Mouse (Mus musculus) layer of hippocampus, postnatal 14 days (tissue): ENCODE data around the gene Atcay. TPM values are rescaled to one million over a fixed set of nuclear protein-coding genes. Genes with fewer than 3 reads are reported as not detected.

Experiments used
- DNase-seq, 2 experiments: peaks; one replicate each; pipeline ENCODE4 v3.0.0; 2021 to 2022; ENCODE audit warnings: low spot score in 2 of 2, mixed read lengths in 1 of 2
- total RNA-seq, 2 experiments: library from RNA; stranded (reverse); gene quantifications; 2 replicates each; pipeline ENCODE4 v1.2.3; 2021

Gene Atcay
- total RNA-seq, 2 experiments from 2014 or later = 149 to 157 TPM

DNA sequence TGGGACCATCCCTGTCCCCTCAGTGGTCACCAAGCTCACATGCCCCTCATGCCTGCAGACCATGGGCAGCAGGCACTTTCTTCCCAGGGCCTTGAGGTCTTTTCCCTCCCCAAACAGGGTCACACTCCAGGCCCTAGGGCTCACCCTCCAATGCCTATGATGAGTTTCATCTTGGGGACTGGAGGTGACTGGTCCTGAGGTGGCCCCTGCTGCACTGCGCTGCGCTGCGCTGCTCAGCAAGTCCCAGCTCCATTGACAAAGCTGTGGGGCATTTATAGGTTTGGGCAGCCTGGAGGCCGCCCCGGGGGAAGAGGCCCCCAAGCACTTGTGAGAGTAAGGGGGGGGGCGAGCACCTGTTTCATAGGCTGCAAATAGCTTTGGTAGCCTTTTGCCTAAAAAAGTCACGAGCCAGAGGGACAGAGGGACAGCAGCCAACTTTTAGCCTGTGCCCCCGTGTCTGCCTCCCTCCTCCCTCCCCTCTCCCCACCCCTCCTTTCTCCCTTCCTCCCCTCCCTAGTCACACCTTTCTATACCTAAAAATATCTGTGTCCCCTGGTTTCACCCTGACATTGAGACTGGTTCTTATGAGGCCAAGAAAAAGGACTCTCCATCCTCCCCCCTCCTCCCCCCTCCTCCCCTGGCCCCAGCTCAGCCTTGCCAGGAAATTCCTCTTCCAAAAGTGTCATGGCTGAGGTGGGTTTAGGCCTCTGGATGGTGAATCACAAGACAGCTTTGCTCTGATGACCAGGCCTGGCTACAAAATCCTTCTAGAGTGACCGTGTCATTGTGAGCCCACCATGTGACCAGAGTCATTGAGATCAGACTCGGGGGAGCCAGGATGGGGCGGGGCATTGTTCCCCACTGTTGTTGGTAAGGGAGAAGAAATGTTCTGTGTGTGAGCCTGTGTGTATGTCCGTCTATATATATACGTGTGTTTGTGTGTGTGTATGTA lies 28.6 kb downstream of the Atcay start, which contains the start of gene Nmrk2:
Nmrk2 (minus strand) TSS at position 245 of the 952 bp plus-strand sequence.
- no peak for DNase-seq

DNA sequence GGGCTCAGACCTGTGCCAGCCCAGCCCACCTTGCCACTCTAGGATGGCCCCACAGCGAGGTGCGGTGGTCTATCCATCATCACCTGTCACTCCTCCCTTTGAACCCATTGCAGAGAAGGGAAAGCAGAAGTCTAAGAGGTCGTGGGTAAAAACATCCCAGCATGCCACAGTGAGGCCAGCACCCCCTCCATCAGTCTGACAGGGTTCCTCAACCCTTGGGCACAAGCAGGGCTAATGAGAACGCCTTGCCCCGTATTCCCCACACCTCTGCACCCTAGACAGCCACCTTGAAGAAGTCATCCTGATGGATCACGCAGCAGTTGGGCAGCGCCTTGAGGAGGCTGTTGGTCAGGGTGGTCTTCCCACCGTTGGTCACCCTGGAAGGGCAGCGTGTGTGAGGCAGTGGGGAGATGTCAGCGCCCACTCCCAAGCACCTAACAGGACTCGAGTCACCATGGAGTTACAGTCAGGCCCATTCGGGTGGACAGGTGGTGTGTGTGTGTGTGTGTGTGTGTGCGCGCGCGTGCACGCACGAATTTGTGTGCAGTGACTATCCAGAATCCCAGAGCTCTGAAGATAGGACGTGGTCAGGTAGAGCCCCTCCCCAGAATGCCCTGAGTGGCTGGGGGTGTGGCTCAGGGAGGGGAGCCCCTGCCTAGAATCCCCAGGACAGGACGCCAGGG lies 29.9 kb downstream of the Atcay start:
- DNase-seq = no peak

DNA sequence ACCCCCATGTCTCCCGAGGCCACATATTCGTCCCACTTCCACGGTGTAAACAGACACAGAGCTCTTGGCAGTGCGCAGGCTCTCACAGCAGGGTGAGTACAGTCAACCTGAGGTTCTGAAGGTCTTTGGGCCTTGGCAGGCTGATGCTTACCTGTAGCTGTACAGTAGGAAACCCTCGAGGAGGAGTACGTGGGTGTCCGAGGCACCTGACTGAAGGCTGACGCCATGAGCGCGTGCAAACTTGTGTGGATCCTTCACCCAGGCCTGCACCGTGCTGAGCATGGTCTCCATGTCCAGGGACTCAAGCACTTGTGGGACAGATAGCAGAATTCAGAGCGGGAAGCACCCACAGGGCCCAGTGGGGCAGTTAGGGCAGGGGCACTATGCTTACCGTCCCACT lies 30.5 kb downstream of the Atcay start:
- no peak for DNase-seq

DNA sequence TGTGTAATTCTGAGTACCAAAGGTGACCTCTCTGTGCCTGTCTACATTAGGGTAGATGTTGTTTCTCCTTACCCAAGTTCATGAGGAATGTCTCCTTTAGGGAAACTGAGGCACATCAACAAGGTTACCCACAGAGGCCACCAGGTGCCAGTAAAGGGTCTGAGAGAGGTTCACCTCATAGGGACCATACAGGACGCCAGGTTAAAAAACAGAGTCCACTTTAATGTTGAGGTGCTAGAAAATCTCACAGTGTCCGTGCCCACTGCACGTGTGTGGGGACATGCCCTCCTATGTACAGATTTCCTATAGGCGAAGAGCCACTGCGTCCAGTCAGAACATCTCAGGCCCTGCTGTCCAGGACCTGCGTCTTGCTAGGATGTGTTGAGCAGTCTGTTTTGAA lies 31.6 kb downstream of the Atcay start:
- no peak for DNase-seq

DNA sequence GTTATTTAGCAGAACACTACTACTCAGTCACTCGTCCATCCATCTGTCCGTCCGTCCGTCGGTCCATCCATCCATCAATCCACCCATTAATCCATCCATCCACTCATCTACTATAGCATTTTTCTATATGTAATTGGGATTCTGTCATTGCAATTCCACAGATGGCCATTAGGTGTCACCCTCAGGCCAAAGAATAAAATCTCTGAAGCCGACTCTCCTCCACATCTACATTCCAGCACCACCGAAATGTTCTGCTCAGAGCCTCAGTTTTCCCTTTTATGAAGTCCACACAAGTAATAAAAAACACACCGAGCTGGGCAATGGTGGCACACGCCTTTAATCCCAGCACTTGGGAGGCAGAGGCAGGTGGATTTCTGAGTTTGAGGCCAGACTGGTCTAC lies 32.4 kb downstream of the Atcay start:
- peak in 1 of 2 experiments; percentile 74 for DNase-seq

DNA sequence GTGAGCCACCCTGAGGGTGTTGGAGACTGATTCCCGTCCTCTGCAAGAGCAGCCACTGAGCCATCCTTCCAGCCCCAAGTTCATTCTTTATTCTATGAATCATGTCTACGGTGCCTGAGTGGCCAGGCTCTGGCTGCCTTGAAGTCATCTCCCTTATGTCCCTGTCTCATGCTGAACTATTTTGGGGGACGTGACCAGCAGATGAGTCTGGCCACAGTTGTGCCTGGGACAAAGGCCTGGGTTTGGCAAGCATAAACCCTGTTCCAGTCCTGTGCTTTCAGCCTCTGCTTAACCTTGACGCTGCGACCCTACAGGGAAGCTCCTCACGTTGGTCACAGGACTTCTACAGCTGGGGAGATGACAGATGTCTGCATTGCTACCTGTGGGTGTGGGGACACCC lies 33.3 kb downstream of the Atcay start:
- no peak for DNase-seq

DNA sequence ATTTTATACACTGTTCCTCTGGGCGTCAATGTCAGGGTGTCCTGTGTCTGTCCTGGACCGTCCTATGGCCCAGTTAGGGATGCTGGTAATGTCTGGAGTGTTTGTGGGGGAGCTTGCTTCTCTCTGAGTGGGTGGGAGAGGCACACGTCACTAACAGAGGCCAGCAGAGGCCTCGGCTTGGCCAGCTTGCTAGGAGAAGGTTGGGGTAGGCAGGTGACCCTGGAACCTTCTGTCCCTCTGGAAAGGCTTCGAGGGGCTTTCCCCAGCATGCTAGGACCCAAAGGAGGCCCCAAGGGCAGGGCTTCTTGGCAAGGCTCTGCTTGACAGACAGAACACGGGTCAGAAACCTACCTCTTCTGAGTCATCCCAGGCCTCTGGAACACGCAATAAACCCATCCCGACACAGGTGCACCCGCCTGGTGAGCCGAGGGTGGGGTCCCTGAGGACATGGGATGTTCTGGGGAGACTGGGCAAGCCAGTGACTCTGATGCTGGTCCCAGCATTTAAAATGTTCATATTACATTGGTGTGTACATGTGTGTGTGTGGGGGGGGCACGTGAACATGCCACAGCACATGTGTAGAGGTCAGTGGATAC lies 34.1 kb downstream of the Atcay start:
- no peak for DNase-seq

DNA sequence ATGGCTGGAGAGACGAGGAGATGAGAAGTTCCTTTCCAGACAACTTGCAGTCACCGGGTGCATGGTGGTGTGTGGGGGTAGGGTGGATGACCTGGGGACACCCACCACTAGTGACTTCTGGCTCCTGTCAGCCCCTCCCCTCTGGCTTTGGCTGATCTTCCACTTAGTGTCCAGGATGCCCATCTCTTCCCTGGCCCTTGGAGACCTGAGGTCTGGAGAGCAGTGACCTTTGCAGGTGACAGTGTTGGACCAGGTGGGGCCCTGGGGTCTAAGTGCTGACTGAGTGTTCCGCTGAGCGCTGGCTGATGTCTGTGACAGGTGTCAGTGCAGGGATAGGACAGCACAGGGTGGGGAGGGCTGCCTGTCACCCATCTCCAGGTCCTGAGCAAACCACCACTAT lies 35.3 kb downstream of the Atcay start:
- DNase-seq = no peak

DNA sequence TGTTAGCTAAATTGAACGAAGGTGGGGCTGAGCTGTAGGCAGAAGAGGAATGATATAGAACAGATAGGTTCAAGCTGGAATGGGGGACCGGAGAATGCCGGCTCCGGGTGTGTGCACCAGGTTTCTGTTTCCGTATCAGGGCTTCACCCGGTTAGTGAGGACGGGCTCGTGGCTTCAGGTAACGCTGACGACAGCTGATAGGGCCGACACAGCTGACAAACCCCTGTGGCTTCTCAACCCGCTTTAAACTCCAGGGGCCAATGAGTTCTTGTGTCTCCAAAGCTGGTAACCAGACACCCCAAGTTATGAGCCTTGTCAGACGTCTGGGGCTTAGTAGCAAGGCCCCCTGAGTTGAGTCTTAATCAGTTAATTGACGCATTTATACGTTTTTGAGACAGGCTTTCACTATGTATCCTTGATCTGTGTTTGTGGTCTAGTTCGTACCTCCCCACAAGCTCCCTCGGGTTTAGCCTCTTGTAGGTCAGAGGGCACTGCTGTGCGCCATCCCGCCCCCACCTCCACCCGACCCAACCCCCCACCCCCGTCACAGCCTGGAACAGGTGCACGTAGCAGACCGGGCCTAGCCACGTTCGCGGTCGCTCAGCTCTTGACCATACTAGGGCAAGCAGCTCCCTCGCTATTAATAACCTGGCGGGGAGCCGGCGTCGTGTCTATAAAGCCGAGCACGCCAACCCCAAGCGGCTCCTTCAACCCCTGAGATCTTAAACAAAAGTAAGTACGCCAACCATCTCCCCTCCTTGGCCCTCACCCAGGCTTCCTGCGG lies 36.5 kb downstream of the Atcay start:
- no peak for DNase-seq

DNA sequence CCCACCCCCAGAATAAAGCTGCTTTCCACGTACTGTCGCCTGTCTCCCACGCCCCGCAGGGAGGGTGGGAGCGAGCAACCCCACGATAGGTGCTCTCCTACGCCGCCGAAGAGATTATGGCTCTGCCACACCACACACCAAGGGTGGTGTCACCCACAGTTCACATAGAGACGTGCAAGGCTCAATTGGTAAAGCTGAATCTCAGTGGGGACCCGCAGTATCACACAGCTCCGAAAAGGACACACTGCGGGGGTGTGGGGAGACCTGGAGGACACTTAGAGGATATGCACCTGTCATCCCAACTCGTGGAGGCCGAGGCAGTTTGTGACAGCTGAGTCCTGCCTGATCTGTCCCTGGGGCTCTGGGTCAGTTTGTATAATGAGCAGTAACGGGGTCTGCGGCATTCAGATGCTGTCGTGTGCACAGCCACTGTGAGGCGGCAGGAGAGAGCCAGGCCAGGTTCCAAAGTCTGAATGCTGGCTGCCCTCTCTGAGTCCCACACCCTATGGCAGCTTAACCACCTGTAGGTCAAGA lies 37.6 kb downstream of the Atcay start:
- DNase-seq = no peak

DNA sequence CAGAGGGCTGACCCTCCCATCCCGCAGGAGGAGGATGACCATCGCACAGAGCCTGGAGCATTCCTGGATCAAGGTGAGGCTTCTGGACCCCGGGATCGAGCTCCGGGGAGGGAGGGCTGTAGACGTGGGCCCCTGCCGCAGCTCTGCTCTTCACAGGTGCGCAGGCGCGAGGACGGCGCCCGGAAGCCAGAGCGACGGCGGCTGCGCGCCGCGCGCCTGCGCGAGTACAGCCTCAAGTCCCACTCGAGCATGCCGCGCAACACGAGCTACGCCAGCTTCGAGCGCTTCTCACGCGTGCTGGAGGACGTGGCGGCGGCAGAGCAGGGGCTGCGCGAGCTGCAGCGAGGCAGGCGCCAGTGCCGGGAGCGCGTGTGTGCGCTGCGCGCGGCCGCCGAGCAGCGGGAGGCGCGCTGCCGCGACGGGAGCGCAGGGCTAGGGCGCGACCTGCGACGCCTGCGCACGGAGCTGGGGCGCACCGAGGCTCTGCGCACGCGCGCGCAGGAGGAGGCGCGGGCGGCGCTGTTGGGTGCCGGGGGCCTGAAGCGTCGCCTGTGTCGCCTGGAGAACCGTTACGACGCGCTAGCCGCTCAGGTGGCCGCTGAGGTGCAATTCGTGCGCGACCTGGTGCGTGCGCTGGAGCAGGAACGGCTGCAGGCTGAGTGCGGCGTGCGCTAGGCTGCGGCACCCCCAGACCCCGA lies 38.2 kb downstream of the Atcay start:
- peak; percentile 88 to 89 for DNase-seq

DNA sequence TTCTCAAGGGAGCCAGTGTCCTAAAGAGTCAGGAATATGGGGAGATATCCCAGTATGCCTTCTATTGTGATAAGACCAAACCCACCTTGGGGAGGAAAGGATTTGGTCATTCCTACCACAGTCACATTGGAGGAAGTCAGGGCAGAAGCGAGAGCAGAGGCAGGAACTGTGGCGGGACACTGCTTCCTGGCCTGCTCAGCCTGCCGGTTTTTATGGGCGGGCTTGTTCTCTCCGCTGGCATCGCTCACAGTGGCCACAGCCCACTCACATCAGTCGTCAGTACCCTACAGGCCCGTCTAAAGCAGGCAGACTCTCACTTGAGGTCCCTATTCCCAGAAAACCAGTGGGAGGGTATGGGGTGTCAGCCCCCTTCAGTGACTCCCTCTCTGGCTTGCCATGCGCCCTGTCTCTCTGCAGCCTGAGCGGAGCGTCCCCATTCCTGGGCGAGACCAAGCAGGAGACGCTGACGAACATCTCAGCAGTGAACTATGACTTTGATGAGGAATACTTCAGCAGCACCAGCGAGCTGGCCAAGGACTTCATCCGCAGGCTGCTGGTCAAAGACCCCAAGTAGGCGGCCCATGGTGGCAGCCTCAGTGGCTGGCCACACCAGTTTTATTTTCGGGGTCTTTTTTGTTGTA lies 39.2 kb downstream of the Atcay start:
- DNase-seq = peak in 1 of 2 experiments; percentile 10

DNA sequence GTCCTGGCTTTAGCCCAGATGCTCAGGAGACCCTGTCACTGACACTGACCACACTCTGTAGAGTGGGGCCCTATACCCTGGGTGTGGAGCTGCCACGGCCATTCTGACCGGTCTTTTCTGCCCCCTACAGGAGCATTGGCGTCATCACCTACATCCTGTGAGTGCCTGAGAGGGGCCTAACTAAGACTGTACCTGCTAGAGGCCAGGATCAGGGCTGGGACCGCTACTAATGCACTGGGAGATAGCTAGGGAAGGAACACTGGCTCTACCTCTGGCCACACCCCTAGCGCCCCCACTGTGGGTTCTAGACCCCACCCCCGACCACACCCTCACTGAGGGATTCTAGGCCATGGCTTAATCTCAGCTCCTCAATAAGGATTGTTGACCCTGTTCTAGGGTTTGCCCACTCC lies 39.7 kb downstream of the Atcay start:
- no peak for DNase-seq

DNA sequence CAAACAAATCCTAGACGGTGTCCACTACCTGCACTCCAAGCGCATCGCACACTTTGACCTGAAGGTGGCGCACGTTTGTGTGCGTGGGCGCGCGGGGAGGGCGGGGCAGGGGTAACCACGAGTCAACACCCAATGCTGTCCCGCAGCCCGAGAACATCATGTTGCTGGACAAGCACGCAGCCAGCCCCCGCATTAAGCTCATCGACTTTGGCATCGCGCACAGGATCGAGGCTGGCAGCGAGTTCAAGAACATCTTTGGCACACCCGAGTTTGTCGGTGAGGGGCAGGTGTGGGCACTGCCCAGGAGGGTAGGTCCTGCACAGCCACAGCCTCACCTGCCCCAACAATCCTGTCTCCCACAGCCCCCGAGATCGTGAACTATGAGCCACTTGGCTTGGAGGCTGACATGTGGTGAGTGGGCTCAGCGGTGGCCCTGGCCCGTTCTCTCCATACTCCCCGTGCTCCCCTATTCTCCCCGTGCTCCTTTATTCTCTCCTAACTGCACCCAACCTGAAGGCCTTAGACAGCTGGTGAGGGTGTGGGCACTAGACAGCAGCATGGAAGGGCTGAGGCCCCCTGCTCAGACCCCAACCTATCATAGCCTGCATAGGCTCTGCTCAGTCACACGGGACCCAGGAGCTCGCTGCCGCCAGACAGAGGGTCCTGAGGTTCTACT lies 40.3 kb downstream of the Atcay start:
- DNase-seq = no peak

DNA sequence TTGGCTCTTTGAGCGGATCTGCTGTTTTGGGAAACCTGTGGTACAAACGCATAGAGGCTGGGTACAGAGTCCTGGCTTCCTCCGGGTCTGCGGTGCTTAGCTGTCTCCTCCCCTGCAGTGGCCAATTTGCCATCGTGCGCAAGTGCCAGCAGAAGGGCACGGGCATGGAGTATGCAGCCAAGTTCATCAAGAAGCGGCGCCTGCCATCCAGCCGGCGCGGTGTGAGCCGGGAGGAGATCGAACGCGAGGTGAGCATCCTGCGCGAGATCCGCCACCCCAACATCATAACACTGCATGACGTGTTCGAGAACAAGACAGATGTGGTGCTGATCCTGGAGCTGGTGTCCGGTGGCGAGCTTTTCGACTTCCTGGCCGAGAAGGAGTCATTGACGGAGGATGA lies 40.8 kb downstream of the Atcay start:
- DNase-seq = no peak

DNA sequence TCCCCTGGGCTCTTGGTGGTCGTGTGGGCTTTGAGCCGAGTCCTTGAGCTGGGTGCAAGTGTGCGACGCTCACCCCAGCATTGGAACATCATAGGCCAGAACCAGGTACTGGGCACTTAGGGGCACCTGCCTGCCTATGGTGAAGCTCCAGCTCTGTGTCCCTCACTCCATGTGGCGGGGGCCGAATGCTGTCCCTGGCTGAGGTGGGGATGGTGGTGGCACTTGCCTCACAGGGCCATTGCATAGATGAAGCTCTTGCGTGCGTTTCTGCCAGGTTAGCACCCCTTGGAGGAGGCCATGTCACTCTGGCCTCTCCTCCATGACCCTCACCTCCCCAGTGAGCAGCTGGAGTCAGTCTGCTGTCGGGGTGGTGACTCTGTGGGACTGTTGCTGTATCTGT lies 43.5 kb downstream of the Atcay start:
- no peak for DNase-seq

DNA sequence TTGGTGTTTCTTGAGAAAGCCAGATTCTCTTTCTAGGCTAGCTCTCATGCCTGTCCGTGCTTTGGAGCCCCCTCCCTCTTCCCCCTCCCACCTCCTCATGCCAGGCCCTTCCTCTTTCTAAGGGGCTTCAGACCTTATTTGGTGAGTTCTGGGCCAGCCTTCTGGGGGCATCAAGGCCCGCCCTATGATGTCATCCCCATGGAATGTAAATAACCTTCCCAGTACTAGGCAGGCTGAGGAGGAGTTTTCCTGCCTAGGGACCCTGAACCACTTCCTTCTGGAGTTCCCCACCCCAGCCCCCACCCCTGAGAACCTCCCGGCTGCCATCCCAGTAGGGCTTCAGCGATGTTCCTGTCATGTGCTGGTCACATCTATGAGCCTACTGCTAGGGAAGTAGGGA lies 45.9 kb downstream of the Atcay start:
- no peak for DNase-seq

DNA sequence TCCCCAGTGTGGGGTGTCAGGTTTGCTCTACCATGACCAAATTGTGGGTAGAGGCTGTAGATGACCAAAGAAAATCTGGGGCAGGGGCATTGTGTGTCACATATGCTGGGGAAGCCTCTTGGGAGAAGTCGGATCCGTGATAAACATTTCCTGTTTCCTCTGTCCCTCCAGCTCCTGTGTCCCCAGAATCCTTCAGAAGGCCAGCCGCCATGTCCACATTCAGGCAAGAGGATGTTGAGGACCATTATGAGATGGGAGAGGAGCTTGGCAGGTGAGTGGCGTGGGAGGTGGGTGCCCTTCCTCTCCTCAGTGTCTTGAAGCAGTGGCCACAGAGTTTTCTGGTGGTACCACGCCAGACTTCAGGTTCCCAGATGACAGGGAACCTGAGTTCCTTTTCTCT lies 46.8 kb downstream of the Atcay start, which contains the start of gene 4930442H23Rik:
4930442H23Rik (minus strand) TSS at position 45 of the 400 bp plus-strand sequence.
- no peak for DNase-seq
